Mouse (Mus musculus): ENCODE measurements at regions not wholly inside any gene's neighbourhood (a gene's known extent, or its start where the extent isn't known, plus 50 kb on each side); places are given as distances from the start of the nearest gene placed in this dataset.

- no peak for TF ChIP-seq GATA1 (IDR thresholded peaks at IDR 0.05; ENCODE audit: borderline replicate concordance, low read length)
- TF ChIP-seq FLI1 (IDR thresholded peaks at IDR 0.05; ENCODE audit: low read length) = no peak
Measured at GRCm38 (mm10) chr14:71666656-71667055, 825.0 kb downstream of the Gm9195 start.

Measured in megakaryocyte, embryonic 14.5 days (primary cell).